Mouse (Mus musculus) right cerebral cortex, postnatal 10 days (tissue): ENCODE data around the gene Gm28051.

Source experiments
- DNase-seq, 2 experiments: peaks; one replicate each; pipeline ENCODE4 v3.0.0; 2021; ENCODE audit warnings: low spot score in 2 of 2

Gene Gm28051

GRCm38 (mm10) chr12:102686321-102686720, 71.2 kb downstream of the Gm28051 start:
- no peak for DNase-seq

- DNase-seq, result no peak
Measured at GRCm38 (mm10) chr12:102685523-102685931, 72.0 kb downstream of the Gm28051 start.

- DNase-seq, result no peak
Measured at GRCm38 (mm10) chr12:102684720-102685386, 72.7 kb downstream of the Gm28051 start.

GRCm38 (mm10) chr12:102683979-102684378, 73.6 kb downstream of the Gm28051 start:
- DNase-seq, result peak in 1 of 2 experiments; percentile 65

GRCm38 (mm10) chr12:102683438-102683837, 74.1 kb downstream of the Gm28051 start:
- no peak for DNase-seq

- DNase-seq, result no peak
Measured at GRCm38 (mm10) chr12:102682722-102683299, 74.8 kb downstream of the Gm28051 start.

GRCm38 (mm10) chr12:102682085-102682484, 75.5 kb downstream of the Gm28051 start:
- DNase-seq, result no peak

- DNase-seq, result no peak
Measured at GRCm38 (mm10) chr12:102681590-102681989, 76.0 kb downstream of the Gm28051 start.

- DNase-seq, result no peak
Measured at GRCm38 (mm10) chr12:102678820-102679219, 78.7 kb downstream of the Gm28051 start.

GRCm38 (mm10) chr12:102677089-102677488, 80.5 kb downstream of the Gm28051 start:
- no peak for DNase-seq

- no peak for DNase-seq
Measured at GRCm38 (mm10) chr12:102674556-102674955, 83.0 kb downstream of the Gm28051 start.

- no peak for DNase-seq
Measured at GRCm38 (mm10) chr12:102674123-102674522, 83.4 kb downstream of the Gm28051 start.

GRCm38 (mm10) chr12:102672857-102673839, 84.4 kb downstream of the Gm28051 start:
- DNase-seq, result no peak

- no peak for DNase-seq
Measured at GRCm38 (mm10) chr12:102672176-102672575, 85.4 kb downstream of the Gm28051 start.

GRCm38 (mm10) chr12:102670848-102671247, 86.7 kb downstream of the Gm28051 start:
- no peak for DNase-seq
